Mouse (Mus musculus): ENCODE results near the gene Mmd2. TPM values are rescaled to one million over a fixed set of nuclear protein-coding genes. Genes with fewer than 3 reads are reported as not detected.

Mmd2 gene
- total and polyA plus RNA-seq, 3 experiments: not detected

GRCm38 (mm10) chr5:142518973-142519372 is 89.6 kb downstream of the Mmd2 start:
- Histone ChIP-seq H3K9ac (ENCODE audit: control insufficient read depth, low read depth, low read length, poor library complexity, severe bottlenecking) (no peak overlapping the region), H3K36me3 (ENCODE audit: control insufficient read depth in 1 of 2, insufficient read depth in 2 of 2, low read length in 2 of 2) (no peaks in the 10 kb centered on the region), H3K79me2 (ENCODE audit: control insufficient read depth, insufficient read depth, low read length, poor library complexity) (no peaks in the 10 kb centered on the region), H3K9me3 (replicated peaks; ENCODE audit: insufficient read depth, low read length) (no peaks in the 10 kb centered on the region), H3K27ac (ENCODE audit: control insufficient read depth, low read depth, low read length) (no peak overlapping the region), H3K4me3 (ENCODE audit: control insufficient read depth in 1 of 2, insufficient read depth in 1 of 2, low read depth in 2 of 2, low read length in 2 of 2) (no peak overlapping the region), H3K27me3 (ENCODE audit: control insufficient read depth in 1 of 2, insufficient read depth in 2 of 2, low read length in 2 of 2) (peaks cover 0 to 2% of the 10 kb centered on the region in 2 experiments; a peak in 2 of 4 replicates), H3K4me1 (ENCODE audit: control insufficient read depth in 1 of 2, insufficient read depth in 2 of 2, low read length in 2 of 2) (peaks cover 0 to 4% of the 10 kb centered on the region in 2 experiments; a peak in 1 of 4 replicates)
- no peak for DNase-seq (ENCODE audit: low read depth, low spot score)
- TF ChIP-seq TAL1 (IDR thresholded peaks at IDR 0.05; ENCODE audit: low read length) (no peak), ETS1 (IDR thresholded peaks at IDR 0.05; ENCODE audit: low read depth, low read length) (no peak), MAFK (IDR thresholded peaks at IDR 0.05; ENCODE audit: borderline replicate concordance, low read depth, low read length) (no peak), MAX (IDR thresholded peaks at IDR 0.05; ENCODE audit: low read length) (no peak), ZC3H11A (IDR thresholded peaks at IDR 0.05; ENCODE audit: low read depth, low read length) (no peak), BHLHE40 (IDR thresholded peaks at IDR 0.05; ENCODE audit: borderline replicate concordance, low read depth, low read length) (no peak), TBP (IDR thresholded peaks at IDR 0.05; ENCODE audit: low read depth, low read length) (no peak), TCF12 (IDR thresholded peaks at IDR 0.05; ENCODE audit: low read depth, low read length) (no peak), POLR2A (IDR thresholded peaks at IDR 0.05; ENCODE audit: control insufficient read depth in 1 of 2, insufficient read depth in 1 of 2, low read depth in 1 of 2, low read length in 2 of 2, poor library complexity in 1 of 2) (no peak), ZMIZ1 (IDR thresholded peaks at IDR 0.05; ENCODE audit: low read depth, low read length) (no peak), CHD2 (IDR thresholded peaks at IDR 0.05; ENCODE audit: low read length) (no peak), MEF2A (IDR thresholded peaks at IDR 0.05; ENCODE audit: extremely low read depth, insufficient replicate concordance, low read depth, low read length, poor library complexity, severe bottlenecking) (no peak), SIN3A (IDR thresholded peaks at IDR 0.05; ENCODE audit: low read length) (no peak), ELF1 (IDR thresholded peaks at IDR 0.05; ENCODE audit: low read depth, low read length) (no peak), RCOR1 (IDR thresholded peaks at IDR 0.05; ENCODE audit: low read depth, low read length) (no peak), KAT2A (conservative IDR thresholded peaks at IDR 0.05; ENCODE audit: low read depth, low read length) (no peak), UBTF (IDR thresholded peaks at IDR 0.05; ENCODE audit: borderline replicate concordance, insufficient read depth, low read depth, low read length) (no peak), JUND (IDR thresholded peaks at IDR 0.05; ENCODE audit: low read depth, low read length) (no peak)

Other genes starting within 250 kb of the Mmd2 start
- gene Foxk1, start 207.3 kb downstream of the Mmd2 start, total RNA-seq (2012; rRNA removed): 8.2 and 9.1 TPM in 2 replicates
- 10 to 100 TPM in 1 of 2 experiments, not detected in 1; 20.2 TPM for gene Foxk1, start 207.3 kb downstream of the Mmd2 start, polyA plus RNA-seq (2012; ENCODE audit: insufficient read depth in 1 of 2, insufficient read length in 2 of 2, low read depth in 1 of 2, low replicate concordance in 2 of 2, missing spikeins in 1 of 2)
- 4.4 and 5.1 TPM in 2 replicates for gene Ap5z1, start 144.9 kb downstream of the Mmd2 start, total RNA-seq (2012; rRNA removed)
- gene Ap5z1, start 144.9 kb downstream of the Mmd2 start, polyA plus RNA-seq (2012; ENCODE audit: insufficient read depth in 1 of 2, insufficient read length in 2 of 2, low read depth in 1 of 2, low replicate concordance in 2 of 2, missing spikeins in 1 of 2): 10 to 100 TPM in 1 of 2 experiments, not detected in 1; 13.5 TPM
- gene Papolb, start 78.7 kb downstream of the Mmd2 start, total RNA-seq (2012; rRNA removed): not detected in 2 replicates
- gene Papolb, start 78.7 kb downstream of the Mmd2 start, polyA plus RNA-seq (2012; ENCODE audit: insufficient read depth in 1 of 2, insufficient read length in 2 of 2, low read depth in 1 of 2, low replicate concordance in 2 of 2, missing spikeins in 1 of 2): not detected
- 0.26 and 0.27 TPM in 2 replicates for gene Radil, start 57.7 kb downstream of the Mmd2 start, total RNA-seq (2012; rRNA removed)
- gene Radil, start 57.7 kb downstream of the Mmd2 start, polyA plus RNA-seq (2012; ENCODE audit: insufficient read depth in 1 of 2, insufficient read length in 2 of 2, low read depth in 1 of 2, low replicate concordance in 2 of 2, missing spikeins in 1 of 2): under 1 TPM in 1 of 2 experiments, not detected in 1; 0.07 TPM
- gene Wipi2, start 18.9 kb upstream of the Mmd2 start, total RNA-seq (2012; rRNA removed): 38.6 and 39.0 TPM in 2 replicates
- 10 to 100 TPM; 53.6 to 74.7 TPM for gene Wipi2, start 18.9 kb upstream of the Mmd2 start, polyA plus RNA-seq (2012; ENCODE audit: insufficient read depth in 1 of 2, insufficient read length in 2 of 2, low read depth in 1 of 2, low replicate concordance in 2 of 2, missing spikeins in 1 of 2)
- gene Slc29a4, start 83.7 kb upstream of the Mmd2 start, total RNA-seq (2012; rRNA removed): not detected in 2 replicates
- not detected for gene Slc29a4, start 83.7 kb upstream of the Mmd2 start, polyA plus RNA-seq (2012; ENCODE audit: insufficient read depth in 1 of 2, insufficient read length in 2 of 2, low read depth in 1 of 2, low replicate concordance in 2 of 2, missing spikeins in 1 of 2)
- 0.23 and 0.31 TPM in 2 replicates for gene Tnrc18, start 208.9 kb upstream of the Mmd2 start, total RNA-seq (2012; rRNA removed)
- gene Tnrc18, start 208.9 kb upstream of the Mmd2 start, polyA plus RNA-seq (2012; ENCODE audit: insufficient read depth in 1 of 2, insufficient read length in 2 of 2, low read depth in 1 of 2, low replicate concordance in 2 of 2, missing spikeins in 1 of 2): 1 to 10 TPM in 1 of 2 experiments, not detected in 1; 3.4 TPM

All from MEL (cell line).